ENCODE assay signal across 17 mouse cellular contexts in the genomic region with DNA sequence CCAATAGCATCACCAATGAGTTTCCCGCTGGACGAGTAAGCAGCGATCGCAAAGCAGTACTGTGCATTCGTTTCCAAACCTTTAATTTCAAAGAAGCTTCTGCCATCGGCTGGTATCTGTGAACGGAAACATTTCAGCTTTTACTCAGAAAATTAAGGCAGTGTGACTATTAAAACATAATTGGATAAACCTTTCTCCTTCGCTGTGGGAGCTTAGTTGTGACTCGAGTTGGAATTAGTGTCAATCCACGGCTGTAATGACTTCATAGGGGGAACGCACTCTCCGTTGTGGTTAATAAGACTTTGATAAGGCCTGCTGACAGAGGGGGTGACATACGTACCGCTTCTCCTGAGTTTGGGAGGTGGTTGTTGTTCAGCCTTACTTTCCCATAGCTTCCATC.
DNase-seq lines count a peak whose midpoint lies in the region; ATAC-seq and TF ChIP-seq lines count a peak whose summit lies in the region.
"Had no signal": no experiment of that assay in that cellular context is flagged by ENCODE, and none has a peak within 500 bp of the region (broad histone marks: within the 10 kb centered on the region; RNA-seq: fewer than 3 reads in every experiment).

No protein-coding gene starts in this region.

- TF ChIP-seq CTCF in brain, embryonic 14.5 days (IDR thresholded peaks at IDR 0.05; ENCODE audit: borderline replicate concordance, extremely low read depth, insufficient read depth, insufficient read length), result no peak

- H3K4me1 ChIP-seq in forebrain, embryonic 10.5 days, result peaks cover 7% of the 10 kb centered on the region
- H3K4me1 ChIP-seq in forebrain, embryonic 13.5 days, result 0 out of 2 replicates have a peak, but pooled peaks cover 3% of the 10 kb centered on the region
- peaks cover 7% of the 10 kb centered on the region; the same call in 1 of the 2 replicates for H3K4me1 ChIP-seq in hindbrain, embryonic 13.5 days (replicated peaks)
- no peaks in the 10 kb centered on the region for H3K4me1 ChIP-seq in hindbrain, embryonic 11.5 days (replicated peaks; ENCODE audit: control insufficient read depth, insufficient read depth, low read length)
- H3K4me1 ChIP-seq in midbrain, embryonic 15.5 days, result peaks cover 14% of the 10 kb centered on the region
- H3K4me1 ChIP-seq in midbrain, embryonic 10.5 days, result peaks cover 7% of the 10 kb centered on the region; the same call in 1 of the 2 replicates
- H3K4me1 ChIP-seq: embryonic facial prominence, embryonic 13.5 days; heart, embryonic 13.5 days had no signal

- no peak overlapping the region for H3K4me3 ChIP-seq in forebrain, embryonic 10.5 days
- H3K4me3 ChIP-seq in forebrain, embryonic 13.5 days, result no peak overlapping the region
- no peak overlapping the region for H3K4me3 ChIP-seq in hindbrain, embryonic 13.5 days
- no peak overlapping the region for H3K4me3 ChIP-seq in hindbrain, embryonic 11.5 days (ENCODE audit: low read depth, low read length)
- no peak overlapping the region for H3K4me3 ChIP-seq in midbrain, embryonic 15.5 days
- no peak overlapping the region for H3K4me3 ChIP-seq in midbrain, embryonic 10.5 days
- H3K4me3 ChIP-seq: embryonic facial prominence, embryonic 13.5 days; gastrocnemius, adult 2 months; heart, embryonic 13.5 days had no signal

- 91% methylated on average over 14 of the region's 14 CpGs for WGBS in forebrain, embryonic 10.5 days
- 57% methylated on average over 14 of the region's 14 CpGs for WGBS in forebrain, embryonic 13.5 days
- 77% methylated on average over 14 of the region's 14 CpGs for WGBS in hindbrain, embryonic 13.5 days
- 88% methylated on average over 14 of the region's 14 CpGs for WGBS in hindbrain, embryonic 11.5 days
- WGBS in midbrain, embryonic 15.5 days, result 55% methylated on average over 14 of the region's 14 CpGs
- WGBS in midbrain, embryonic 10.5 days, result 91% methylated on average over 14 of the region's 14 CpGs

- no peak for TF ChIP-seq POLR2A in brain, embryonic 14.5 days (IDR thresholded peaks at IDR 0.05; ENCODE audit: borderline replicate concordance, extremely low read depth, insufficient read depth, insufficient read length, poor library complexity, severe bottlenecking)

- no peak overlapping the region for H3K4me2 ChIP-seq in forebrain, embryonic 13.5 days
- H3K4me2 ChIP-seq in hindbrain, embryonic 13.5 days, result 0 out of 2 replicates have a peak overlapping the region, but pooled peaks have one; percentile 4
- no peak overlapping the region for H3K4me2 ChIP-seq in hindbrain, embryonic 11.5 days (replicated peaks; ENCODE audit: low read depth, low read length)
- peak overlapping the region; percentile 18; the same call in 1 of the 2 replicates for H3K4me2 ChIP-seq in midbrain, embryonic 15.5 days
- H3K4me2 ChIP-seq: embryonic facial prominence, embryonic 13.5 days; heart, embryonic 13.5 days had no signal

- DNase-seq in forebrain, embryonic 10.5 days (ENCODE audit: extremely low spot score, low spot score), result no peak
- no peak for DNase-seq in hindbrain, embryonic 11.5 days (ENCODE audit: low spot score)
- DNase-seq in midbrain, embryonic 10.5 days (ENCODE audit: low spot score), result no peak
- DNase-seq in brain, embryonic 14.5 days (ENCODE audit: low read depth), result peak; percentile 59
- no peak for DNase-seq in B cell, adult 2 months
- DNase-seq: adrenal gland, postnatal 14 days; cerebellum, adult 18-20 months; gastrocnemius, adult 2 months; gastrocnemius, postnatal 25 days; heart, postnatal 4 days had no signal

- no peaks in the 10 kb centered on the region for H3K27me3 ChIP-seq in forebrain, embryonic 10.5 days (ENCODE audit: poor library complexity, severe bottlenecking)
- H3K27me3 ChIP-seq in forebrain, embryonic 13.5 days, result no peaks in the 10 kb centered on the region
- H3K27me3 ChIP-seq in hindbrain, embryonic 13.5 days, result no peaks in the 10 kb centered on the region
- no peaks in the 10 kb centered on the region for H3K27me3 ChIP-seq in hindbrain, embryonic 11.5 days (ENCODE audit: control insufficient read depth, insufficient read depth, low read length)
- H3K27me3 ChIP-seq in midbrain, embryonic 15.5 days (replicated peaks), result no peaks in the 10 kb centered on the region
- H3K27me3 ChIP-seq in midbrain, embryonic 10.5 days (ENCODE audit: low read depth, poor library complexity, severe bottlenecking), result no peaks in the 10 kb centered on the region
- H3K27me3 ChIP-seq: embryonic facial prominence, embryonic 13.5 days; heart, embryonic 13.5 days had no signal

- H3K9me3 ChIP-seq in forebrain, embryonic 10.5 days, result peaks cover 13% of the 10 kb centered on the region; the same call in 1 of the 2 replicates
- H3K9me3 ChIP-seq in forebrain, embryonic 13.5 days (replicated peaks), result peaks cover 5% of the 10 kb centered on the region; the same call in 1 of the 2 replicates
- H3K9me3 ChIP-seq in hindbrain, embryonic 13.5 days, result peaks cover 7% of the 10 kb centered on the region
- H3K9me3 ChIP-seq in hindbrain, embryonic 11.5 days (ENCODE audit: control insufficient read depth, low read length), result no peaks in the 10 kb centered on the region
- H3K9me3 ChIP-seq in midbrain, embryonic 15.5 days, result no peaks in the 10 kb centered on the region
- H3K9me3 ChIP-seq in midbrain, embryonic 10.5 days (replicated peaks), result peaks cover 4% of the 10 kb centered on the region; the same call in 1 of the 2 replicates

- H3K27ac ChIP-seq in forebrain, embryonic 10.5 days, result 0 out of 2 replicates have a peak overlapping the region, but pooled peaks have one; percentile 2
- no peak overlapping the region for H3K27ac ChIP-seq in forebrain, embryonic 13.5 days
- no peak overlapping the region for H3K27ac ChIP-seq in hindbrain, embryonic 13.5 days
- H3K27ac ChIP-seq in hindbrain, embryonic 11.5 days (ENCODE audit: low read depth, low read length), result no peak overlapping the region
- H3K27ac ChIP-seq in midbrain, embryonic 15.5 days, result 0 out of 2 replicates have a peak overlapping the region, but pooled peaks have one; percentile 42
- H3K27ac ChIP-seq in midbrain, embryonic 10.5 days (replicated peaks), result no peak overlapping the region
- H3K27ac ChIP-seq: embryonic facial prominence, embryonic 13.5 days; gastrocnemius, adult 2 months; heart, embryonic 13.5 days had no signal

- H3K36me3 ChIP-seq in forebrain, embryonic 10.5 days (replicated peaks), result no peaks in the 10 kb centered on the region
- H3K36me3 ChIP-seq in forebrain, embryonic 13.5 days (ENCODE audit: poor library complexity, severe bottlenecking), result no peaks in the 10 kb centered on the region
- H3K36me3 ChIP-seq in hindbrain, embryonic 13.5 days, result no peaks in the 10 kb centered on the region
- no peaks in the 10 kb centered on the region for H3K36me3 ChIP-seq in hindbrain, embryonic 11.5 days (ENCODE audit: control insufficient read depth, insufficient read depth, low read length)
- no peaks in the 10 kb centered on the region for H3K36me3 ChIP-seq in midbrain, embryonic 15.5 days (replicated peaks)
- no peaks in the 10 kb centered on the region for H3K36me3 ChIP-seq in midbrain, embryonic 10.5 days
- H3K36me3 ChIP-seq: embryonic facial prominence, embryonic 13.5 days; heart, embryonic 13.5 days had no signal

- no peak overlapping the region for H3K9ac ChIP-seq in forebrain, embryonic 13.5 days
- no peak overlapping the region for H3K9ac ChIP-seq in hindbrain, embryonic 13.5 days
- H3K9ac ChIP-seq in hindbrain, embryonic 11.5 days (ENCODE audit: low read depth, low read length), result no peak overlapping the region
- H3K9ac ChIP-seq in midbrain, embryonic 15.5 days, result no peak overlapping the region
- H3K9ac ChIP-seq: embryonic facial prominence, embryonic 13.5 days; heart, embryonic 13.5 days had no signal

- no peak for ATAC-seq in forebrain, embryonic 13.5 days
- ATAC-seq in hindbrain, embryonic 13.5 days (ENCODE audit: low FRiP score), result no peak
- ATAC-seq in hindbrain, embryonic 11.5 days (ENCODE audit: low FRiP score), result no peak
- ATAC-seq in midbrain, embryonic 15.5 days (replicated peaks), result no peak
- ATAC-seq: inflammation-experienced regulatory T-cells, adult 6 months; intestine, postnatal 0 days had no signal

Comparison
In these comparisons a context has a peak if more than half of its experiments do, and no peak if none do; other contexts are left out.
1. H3K27ac ChIP-seq: peak in forebrain, embryonic 10.5 days (single experiment) and midbrain, embryonic 15.5 days (single experiment); none in forebrain, embryonic 13.5 days (single experiment), hindbrain, embryonic 13.5 days (single experiment), hindbrain, embryonic 11.5 days (single experiment) and midbrain, embryonic 10.5 days (single experiment).
2. H3K4me2 ChIP-seq: peak in hindbrain, embryonic 13.5 days (single experiment) and midbrain, embryonic 15.5 days (single experiment); none in forebrain, embryonic 13.5 days (single experiment) and hindbrain, embryonic 11.5 days (single experiment).